Mouse (Mus musculus): ENCODE results near the gene Gtf2a2. TPM values are rescaled to one million over a fixed set of nuclear protein-coding genes. Genes with fewer than 3 reads are reported as not detected.
A peak's percentile ranks its signal among the peaks of the same experiment; 100 is the strongest.

The Gtf2a2 gene
- polyA plus RNA-seq, 1 experiment from 2014 or later: 205 TPM

DNA sequence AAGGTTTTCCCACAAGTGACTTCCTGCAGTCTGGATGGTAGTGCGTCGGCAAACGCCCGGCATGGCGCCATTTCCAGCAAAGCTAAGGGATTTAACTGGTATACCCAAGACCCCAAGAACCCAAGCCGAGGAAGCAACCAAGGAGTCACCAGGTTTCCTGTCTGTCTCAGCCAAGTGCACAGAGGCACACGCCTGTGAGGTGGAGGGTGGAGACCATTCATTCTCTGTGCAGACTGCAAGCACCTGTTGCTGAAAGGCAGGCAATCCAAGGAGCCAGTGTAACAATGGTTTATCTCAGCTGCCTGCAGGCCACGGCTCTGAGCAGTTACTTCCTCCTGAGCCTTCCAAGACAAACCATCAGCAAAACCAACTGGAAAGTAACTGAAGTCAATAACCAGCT, 60.0 kb downstream of the Gtf2a2 start:
- no peaks in the 10 kb centered on the region for H3K9me3 ChIP-seq
- H3K27ac ChIP-seq: no peak overlapping the region
- H3K27me3 ChIP-seq (replicated peaks): no peaks in the 10 kb centered on the region
- H3K4me1 ChIP-seq: 0 out of 2 replicates have a peak, but pooled peaks cover 3% of the 10 kb centered on the region
- 72% methylated on average over 8 of the region's 8 CpGs for WGBS
- H3K4me3 ChIP-seq (replicated peaks): no peak overlapping the region
- ATAC-seq (ENCODE audit: insufficient read depth, low FRiP score, low read depth): peak; percentile 56
- H3K9ac ChIP-seq: no peak overlapping the region
- no peak overlapping the region for H3K4me2 ChIP-seq
- H3K36me3 ChIP-seq: no peaks in the 10 kb centered on the region

Other genes starting within 250 kb of the Gtf2a2 start
- 93.5 and 98.9 TPM in 2 replicates for gene Bnip2, start 23.1 kb upstream of the Gtf2a2 start, polyA plus RNA-seq (2015; fragmentation: Nextera tagmentation; extraction: Ambion mirVana)
- gene Gcnt3, start 25.5 kb downstream of the Gtf2a2 start, polyA plus RNA-seq (2015; fragmentation: Nextera tagmentation; extraction: Ambion mirVana): 12.0 and 12.6 TPM in 2 replicates
- 16.2 and 16.7 TPM in 2 replicates for gene Fam81a, start 130.0 kb downstream of the Gtf2a2 start, polyA plus RNA-seq (2015; fragmentation: Nextera tagmentation; extraction: Ambion mirVana)
- gene Myo1e, start 194.8 kb downstream of the Gtf2a2 start, polyA plus RNA-seq (2015; fragmentation: Nextera tagmentation; extraction: Ambion mirVana): 24.2 and 28.2 TPM in 2 replicates

Data from stomach, embryonic 15.5 days (tissue).